Mouse (Mus musculus): ENCODE measurements around the gene Rasgef1b. TPM values are rescaled to one million over a fixed set of nuclear protein-coding genes. Genes with fewer than 3 reads are reported as not detected.

Rasgef1b gene
- total RNA-seq, 1 experiment from 2014 or later: 30.5 TPM

GRCm38 (mm10) chr5:99414293-99414692 is 314.6 kb downstream of the Rasgef1b start:
- ATAC-seq (replicated peaks in 1 of 2; ENCODE audit: insufficient read depth in 1 of 2, low FRiP score in 2 of 2, low TSS enrichment in 1 of 2, low read depth in 1 of 2, poor library complexity in 2 of 2, severe bottlenecking in 2 of 2): peak; percentile 12 to 14; a peak in 1 of 4 replicates

- no peak for ATAC-seq (replicated peaks in 1 of 2; ENCODE audit: insufficient read depth in 1 of 2, low FRiP score in 2 of 2, low TSS enrichment in 1 of 2, low read depth in 1 of 2, poor library complexity in 2 of 2, severe bottlenecking in 2 of 2)
Observed at GRCm38 (mm10) chr5:99413851-99414250, 315.0 kb downstream of the Rasgef1b start.

- no peak for ATAC-seq (replicated peaks in 1 of 2; ENCODE audit: insufficient read depth in 1 of 2, low FRiP score in 2 of 2, low TSS enrichment in 1 of 2, low read depth in 1 of 2, poor library complexity in 2 of 2, severe bottlenecking in 2 of 2)
Observed at GRCm38 (mm10) chr5:99413391-99413790, 315.5 kb downstream of the Rasgef1b start.

GRCm38 (mm10) chr5:99404403-99405170 is 324.3 kb downstream of the Rasgef1b start:
- peak; percentile 42 to 68; a peak in 3 of 4 replicates for ATAC-seq (replicated peaks in 1 of 2; ENCODE audit: insufficient read depth in 1 of 2, low FRiP score in 2 of 2, low TSS enrichment in 1 of 2, low read depth in 1 of 2, poor library complexity in 2 of 2, severe bottlenecking in 2 of 2)

GRCm38 (mm10) chr5:99403325-99403724 is 325.5 kb downstream of the Rasgef1b start:
- no peak for ATAC-seq (replicated peaks in 1 of 2; ENCODE audit: insufficient read depth in 1 of 2, low FRiP score in 2 of 2, low TSS enrichment in 1 of 2, low read depth in 1 of 2, poor library complexity in 2 of 2, severe bottlenecking in 2 of 2)

- no peak for ATAC-seq (replicated peaks in 1 of 2; ENCODE audit: insufficient read depth in 1 of 2, low FRiP score in 2 of 2, low TSS enrichment in 1 of 2, low read depth in 1 of 2, poor library complexity in 2 of 2, severe bottlenecking in 2 of 2)
Observed at GRCm38 (mm10) chr5:99402784-99403183, 326.1 kb downstream of the Rasgef1b start.

- no peak for ATAC-seq (replicated peaks in 1 of 2; ENCODE audit: insufficient read depth in 1 of 2, low FRiP score in 2 of 2, low TSS enrichment in 1 of 2, low read depth in 1 of 2, poor library complexity in 2 of 2, severe bottlenecking in 2 of 2)
Observed at GRCm38 (mm10) chr5:99402297-99402696, 326.6 kb downstream of the Rasgef1b start.

- no peak for ATAC-seq (replicated peaks in 1 of 2; ENCODE audit: insufficient read depth in 1 of 2, low FRiP score in 2 of 2, low TSS enrichment in 1 of 2, low read depth in 1 of 2, poor library complexity in 2 of 2, severe bottlenecking in 2 of 2)
Observed at GRCm38 (mm10) chr5:99399855-99400626, 328.8 kb downstream of the Rasgef1b start.

GRCm38 (mm10) chr5:99398472-99399070 is 330.3 kb downstream of the Rasgef1b start:
- ATAC-seq (replicated peaks in 1 of 2; ENCODE audit: insufficient read depth in 1 of 2, low FRiP score in 2 of 2, low TSS enrichment in 1 of 2, low read depth in 1 of 2, poor library complexity in 2 of 2, severe bottlenecking in 2 of 2): no peak

- ATAC-seq (replicated peaks in 1 of 2; ENCODE audit: insufficient read depth in 1 of 2, low FRiP score in 2 of 2, low TSS enrichment in 1 of 2, low read depth in 1 of 2, poor library complexity in 2 of 2, severe bottlenecking in 2 of 2): no peak
Observed at GRCm38 (mm10) chr5:99394578-99394977, 334.3 kb downstream of the Rasgef1b start.

- ATAC-seq (replicated peaks in 1 of 2; ENCODE audit: insufficient read depth in 1 of 2, low FRiP score in 2 of 2, low TSS enrichment in 1 of 2, low read depth in 1 of 2, poor library complexity in 2 of 2, severe bottlenecking in 2 of 2): no peak
Observed at GRCm38 (mm10) chr5:99391525-99391924, 337.3 kb downstream of the Rasgef1b start.

- no peak for ATAC-seq (replicated peaks in 1 of 2; ENCODE audit: insufficient read depth in 1 of 2, low FRiP score in 2 of 2, low TSS enrichment in 1 of 2, low read depth in 1 of 2, poor library complexity in 2 of 2, severe bottlenecking in 2 of 2)
Observed at GRCm38 (mm10) chr5:99390776-99391175, 338.1 kb downstream of the Rasgef1b start.

- no peak for ATAC-seq (replicated peaks in 1 of 2; ENCODE audit: insufficient read depth in 1 of 2, low FRiP score in 2 of 2, low TSS enrichment in 1 of 2, low read depth in 1 of 2, poor library complexity in 2 of 2, severe bottlenecking in 2 of 2)
Observed at GRCm38 (mm10) chr5:99390314-99390713, 338.6 kb downstream of the Rasgef1b start.

GRCm38 (mm10) chr5:99388585-99389250 is 340.1 kb downstream of the Rasgef1b start:
- ATAC-seq (replicated peaks in 1 of 2; ENCODE audit: insufficient read depth in 1 of 2, low FRiP score in 2 of 2, low TSS enrichment in 1 of 2, low read depth in 1 of 2, poor library complexity in 2 of 2, severe bottlenecking in 2 of 2): no peak

- no peak for ATAC-seq (replicated peaks in 1 of 2; ENCODE audit: insufficient read depth in 1 of 2, low FRiP score in 2 of 2, low TSS enrichment in 1 of 2, low read depth in 1 of 2, poor library complexity in 2 of 2, severe bottlenecking in 2 of 2)
Observed at GRCm38 (mm10) chr5:99388131-99388530, 340.7 kb downstream of the Rasgef1b start.

- no peak for ATAC-seq (replicated peaks in 1 of 2; ENCODE audit: insufficient read depth in 1 of 2, low FRiP score in 2 of 2, low TSS enrichment in 1 of 2, low read depth in 1 of 2, poor library complexity in 2 of 2, severe bottlenecking in 2 of 2)
Observed at GRCm38 (mm10) chr5:99387185-99387981, 341.5 kb downstream of the Rasgef1b start.
